Mouse (Mus musculus): ENCODE measurements around the gene Tmem240.

GRCm38 (mm10) chr4:155785246-155785645 is 50.6 kb downstream of the Tmem240 start:
- no peak for TF ChIP-seq POLR2A (IDR thresholded peaks at IDR 0.05; ENCODE audit: control insufficient read depth, low read depth, low read length)
- no peak for TF ChIP-seq CTCF (IDR thresholded peaks at IDR 0.05; ENCODE audit: control insufficient read depth, insufficient read depth, insufficient replicate concordance, low read depth, low read length)
